Mouse (Mus musculus) heart, adult 11 months (tissue): ENCODE measurements at regions not wholly inside any gene's neighbourhood (a gene's known extent, or its start where the extent isn't known, plus 50 kb on each side); places are given as distances from the start of the nearest gene placed in this dataset.

Experiments
- DNase-seq: peaks from one replicate; pipeline ENCODE4 v3.0.0; 2022

DNA sequence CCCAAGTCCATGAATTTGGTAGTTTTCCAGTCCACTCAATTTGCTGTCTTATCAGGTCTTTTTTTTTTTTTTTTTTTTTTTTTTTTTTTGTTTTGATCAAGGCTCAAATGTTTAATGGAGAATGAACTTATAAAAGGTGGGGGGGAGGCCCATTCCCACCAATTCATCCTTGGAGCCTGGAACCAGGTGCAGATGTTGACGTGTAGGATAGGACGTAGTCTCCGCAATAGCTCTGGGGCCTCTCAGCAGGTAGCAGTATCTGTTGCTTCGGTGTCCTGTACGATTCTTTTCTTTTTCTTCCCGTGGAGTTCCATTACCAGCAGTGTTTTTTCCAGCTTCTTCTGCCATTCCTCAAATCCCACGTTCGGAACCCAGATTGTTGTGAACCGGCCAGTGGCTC lies 1296.3 kb upstream of the Ppp6c start:
- no peak for DNase-seq

DNA sequence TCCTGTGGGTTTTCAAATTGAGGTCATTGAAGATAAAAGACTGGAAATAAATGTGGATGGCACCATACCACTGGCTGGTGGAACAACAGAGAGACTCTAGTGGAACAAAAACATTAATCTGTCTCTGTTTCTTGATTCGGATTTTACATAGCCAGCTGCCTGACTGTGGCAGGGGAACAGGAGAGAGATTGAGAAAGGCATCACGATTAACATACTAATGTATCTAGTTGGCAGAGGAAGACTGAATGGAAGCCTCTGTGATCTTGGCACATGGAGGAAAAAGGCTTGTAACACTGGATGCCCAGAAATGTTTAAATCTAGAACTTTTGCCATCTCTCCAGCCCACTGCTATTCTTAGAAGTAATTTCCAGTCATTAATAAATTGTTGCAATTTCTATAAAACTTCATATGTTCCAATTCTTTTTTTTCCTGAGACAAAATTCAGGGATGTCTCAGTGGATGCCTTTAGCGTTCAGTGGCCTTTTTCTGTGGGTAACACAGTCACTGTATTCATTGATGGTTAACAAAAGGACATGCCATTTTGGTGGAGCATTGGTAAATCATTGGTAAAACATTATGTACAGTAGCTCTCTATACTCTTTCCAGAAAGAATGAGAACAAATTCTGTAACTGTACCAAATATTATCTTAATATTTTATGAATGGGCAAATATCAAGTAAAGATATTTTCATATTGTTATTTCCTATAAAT lies 1284.5 kb upstream of the Ppp6c start:
- peak; percentile 17 for DNase-seq

DNA sequence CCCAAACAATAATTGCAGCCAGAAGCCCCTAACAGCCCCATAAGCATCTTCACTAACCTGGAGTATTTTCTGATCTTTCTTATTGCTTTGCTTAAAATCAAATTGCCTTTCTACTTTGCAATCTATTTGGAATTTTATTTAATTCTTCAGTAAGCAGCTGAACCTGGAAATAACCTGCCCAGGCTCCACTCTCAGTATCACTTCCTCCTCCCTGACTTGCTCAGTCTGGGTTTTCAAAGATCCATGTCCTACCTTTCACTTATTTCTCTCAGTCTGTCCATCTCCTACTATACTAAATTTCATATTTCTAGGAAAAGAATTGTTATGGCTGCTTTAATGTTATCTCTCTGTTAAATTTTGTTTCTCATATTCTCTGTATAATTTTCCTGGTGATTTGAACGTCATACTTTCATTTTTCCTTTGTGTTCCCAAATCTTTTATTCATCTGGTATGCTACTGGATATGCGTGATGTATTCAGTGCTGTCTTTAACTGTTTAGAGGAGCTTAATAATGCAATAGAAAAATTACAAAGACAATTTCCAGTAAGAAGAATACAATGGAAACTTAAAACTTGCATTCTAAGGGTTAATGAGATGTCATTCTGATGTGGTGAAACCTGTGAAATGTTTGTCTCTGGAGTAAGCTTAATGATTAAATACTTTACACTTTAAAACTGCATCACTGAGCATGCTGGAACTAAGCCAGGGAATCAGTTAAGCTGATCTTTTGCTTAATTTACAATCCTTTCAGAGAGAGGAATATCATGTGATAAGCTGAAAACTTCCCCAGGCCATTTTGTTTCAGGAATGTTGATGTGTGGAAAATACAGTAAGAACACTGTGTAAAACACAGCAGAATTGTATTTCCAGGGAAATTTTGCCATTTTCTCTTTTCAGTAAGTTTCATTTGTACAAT lies 1252.8 kb upstream of the Ppp6c start:
- no peak for DNase-seq

DNA sequence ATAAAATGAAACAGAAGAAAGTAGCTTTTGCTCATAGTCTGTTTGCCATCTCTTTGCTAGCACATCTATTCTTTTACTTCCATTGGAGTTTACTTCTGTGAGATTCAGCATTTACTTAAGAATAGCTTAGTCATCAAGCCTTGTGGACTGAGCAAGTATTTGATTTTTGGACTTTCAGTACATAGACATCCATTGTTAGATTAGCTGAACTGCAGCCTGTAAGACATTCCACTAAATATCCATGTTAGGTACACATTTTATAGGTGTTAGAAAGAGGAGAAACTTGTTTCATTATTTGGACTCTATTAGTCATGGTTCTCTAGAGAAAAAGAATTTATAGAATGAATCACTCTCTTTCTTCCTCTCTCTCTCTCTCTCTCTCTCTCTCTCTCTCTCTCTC lies 1251.2 kb upstream of the Ppp6c start:
- DNase-seq: no peak

DNA sequence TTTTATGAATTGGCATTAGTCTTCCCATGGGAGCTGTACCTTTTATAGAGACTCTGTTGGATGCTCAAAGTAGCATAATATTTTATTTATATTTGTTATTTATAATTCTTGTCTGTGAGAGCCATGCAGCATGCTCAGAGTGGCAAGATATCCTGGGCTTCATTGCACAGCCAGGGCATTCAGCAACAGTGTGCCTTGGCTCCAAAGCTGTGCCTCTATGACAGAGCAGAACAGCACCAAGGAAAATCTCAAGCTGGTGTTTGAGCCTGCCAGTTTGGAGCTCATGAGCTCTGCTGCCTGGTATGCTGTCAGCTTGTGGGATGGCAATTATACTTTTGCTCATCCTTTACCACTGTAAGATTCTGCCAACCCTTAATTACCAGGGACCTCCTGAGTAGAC lies 1230.1 kb upstream of the Ppp6c start:
- DNase-seq: no peak

DNA sequence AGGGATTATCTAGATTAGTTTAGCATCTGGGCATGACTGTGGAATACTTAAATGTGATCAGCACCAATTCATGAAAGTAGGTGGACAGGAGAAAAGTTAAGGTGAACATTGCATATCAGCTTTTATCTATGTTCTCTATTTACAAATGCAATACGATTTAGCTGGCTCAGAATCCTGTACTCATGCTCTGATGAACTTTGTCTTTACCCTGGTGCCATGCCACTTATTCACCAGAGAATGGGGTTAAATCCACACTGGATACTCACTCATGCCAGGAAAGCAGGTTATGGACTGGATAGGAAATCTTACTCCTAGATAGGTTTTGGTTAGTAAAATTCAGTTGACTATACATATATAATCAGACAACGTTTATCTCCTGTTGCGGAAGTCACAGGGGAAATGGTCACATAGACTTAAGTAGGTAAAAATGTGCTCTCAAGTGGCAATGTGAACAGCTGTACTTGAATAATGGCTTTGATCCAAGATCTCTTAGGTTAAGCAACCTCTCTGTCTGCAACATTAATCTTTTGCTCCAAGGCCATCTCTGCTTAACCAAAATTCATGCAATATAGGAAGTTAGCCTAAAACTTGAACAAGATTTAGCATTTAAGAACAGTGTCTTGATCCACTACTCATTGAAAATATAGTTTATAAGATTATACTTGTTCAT lies 1206.7 kb upstream of the Ppp6c start:
- no peak for DNase-seq

DNA sequence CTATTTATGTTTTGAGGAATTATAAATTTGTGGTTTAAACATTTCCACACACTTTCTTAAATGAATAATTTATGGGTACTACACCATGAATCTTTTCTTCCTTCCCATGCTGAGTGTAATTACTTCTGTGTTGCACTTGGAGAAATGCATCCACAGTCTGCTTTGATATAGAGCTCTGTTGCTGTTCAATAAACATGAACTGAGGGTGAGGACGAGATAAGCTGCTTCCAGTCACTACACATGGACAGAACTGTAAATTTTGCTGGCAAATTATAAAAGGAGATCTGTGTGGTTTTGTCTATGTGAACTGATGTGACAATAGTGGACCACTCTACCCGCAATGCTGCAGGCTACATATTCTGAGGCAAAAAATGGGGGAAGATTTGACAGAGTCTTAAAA lies 1205.1 kb upstream of the Ppp6c start:
- no peak for DNase-seq

DNA sequence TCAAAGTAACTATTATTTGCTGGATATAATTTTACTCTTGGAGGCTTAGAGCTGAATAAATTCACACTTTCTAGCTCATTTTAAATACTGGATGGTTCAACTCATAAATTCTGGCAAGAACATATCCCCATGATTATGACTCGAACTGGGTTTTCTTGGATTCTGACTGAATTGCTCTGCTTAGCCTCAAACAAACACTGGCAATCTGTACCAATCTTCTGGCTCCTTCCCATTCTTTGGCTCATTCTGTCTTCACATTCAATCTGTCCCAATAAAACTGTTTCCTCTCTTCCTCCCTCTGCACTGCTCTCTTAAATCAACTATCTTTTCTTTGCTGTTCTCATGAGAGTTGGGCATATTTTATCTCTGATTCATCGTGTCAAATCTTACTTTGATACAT lies 1176.2 kb upstream of the Ppp6c start:
- no peak for DNase-seq
